Mouse (Mus musculus) ES-CJ7 (cell line): ENCODE results near the gene Trpv4.

Experiments
- DNase-seq: peaks from one replicate; pipeline ENCODE4 v3.0.0; 2011; ENCODE audit warnings: low read depth, low spot score

Trpv4 gene

GRCm38 (mm10) chr5:114590043-114590913, 67.9 kb downstream of the Trpv4 start:
- no peak for DNase-seq

- DNase-seq, result no peak
These were observed 68.8 kb downstream of the Trpv4 start for GRCm38 (mm10) chr5:114589454-114589853.

- no peak for DNase-seq
These were observed 69.2 kb downstream of the Trpv4 start for GRCm38 (mm10) chr5:114589026-114589425.

DNA sequence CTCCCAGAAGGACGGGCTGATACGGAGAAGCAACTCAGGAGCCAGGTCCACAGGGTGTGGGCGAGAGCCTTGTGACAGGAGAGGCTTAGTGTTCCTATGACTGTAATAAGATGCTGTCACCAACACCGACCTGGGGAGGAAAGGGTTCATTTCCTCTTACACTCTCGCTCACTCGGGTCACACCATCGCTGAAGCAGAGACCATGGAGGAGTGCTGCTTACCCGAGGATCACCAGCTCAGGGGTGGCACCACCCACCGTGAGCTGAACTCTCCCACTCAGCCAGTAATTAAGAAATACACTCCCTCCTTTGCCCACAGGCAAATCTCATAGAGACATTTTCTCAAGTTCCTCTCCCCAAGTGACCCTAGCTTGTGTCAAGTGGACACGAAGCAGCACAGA, 69.8 kb downstream of the Trpv4 start:
- no peak for DNase-seq

- DNase-seq, result peak; percentile 71
These were observed 70.3 kb downstream of the Trpv4 start for GRCm38 (mm10) chr5:114587908-114588307.

DNA sequence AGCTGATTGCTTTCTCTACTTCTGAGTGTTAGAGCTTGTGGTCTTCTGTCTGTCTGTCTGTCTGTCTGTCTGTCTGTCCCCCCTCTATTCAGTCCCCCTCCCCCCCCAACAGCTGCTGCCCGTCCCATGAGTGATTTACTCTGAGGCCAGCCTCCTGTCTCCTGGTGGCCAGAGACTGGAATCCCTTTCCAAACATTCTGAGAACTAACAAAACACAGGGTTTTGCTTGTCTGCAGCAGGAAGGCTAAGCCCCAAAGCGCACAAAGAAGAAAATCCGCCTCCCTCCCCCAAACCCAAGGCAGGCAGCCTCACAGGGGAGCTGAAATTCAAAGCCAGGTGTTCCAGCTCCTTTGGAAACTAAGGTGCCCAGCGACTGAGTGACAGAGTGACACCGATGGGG, 72.5 kb downstream of the Trpv4 start:
- DNase-seq, result no peak

- DNase-seq, result no peak
These were observed 73.7 kb downstream of the Trpv4 start for GRCm38 (mm10) chr5:114584293-114585104.

DNA sequence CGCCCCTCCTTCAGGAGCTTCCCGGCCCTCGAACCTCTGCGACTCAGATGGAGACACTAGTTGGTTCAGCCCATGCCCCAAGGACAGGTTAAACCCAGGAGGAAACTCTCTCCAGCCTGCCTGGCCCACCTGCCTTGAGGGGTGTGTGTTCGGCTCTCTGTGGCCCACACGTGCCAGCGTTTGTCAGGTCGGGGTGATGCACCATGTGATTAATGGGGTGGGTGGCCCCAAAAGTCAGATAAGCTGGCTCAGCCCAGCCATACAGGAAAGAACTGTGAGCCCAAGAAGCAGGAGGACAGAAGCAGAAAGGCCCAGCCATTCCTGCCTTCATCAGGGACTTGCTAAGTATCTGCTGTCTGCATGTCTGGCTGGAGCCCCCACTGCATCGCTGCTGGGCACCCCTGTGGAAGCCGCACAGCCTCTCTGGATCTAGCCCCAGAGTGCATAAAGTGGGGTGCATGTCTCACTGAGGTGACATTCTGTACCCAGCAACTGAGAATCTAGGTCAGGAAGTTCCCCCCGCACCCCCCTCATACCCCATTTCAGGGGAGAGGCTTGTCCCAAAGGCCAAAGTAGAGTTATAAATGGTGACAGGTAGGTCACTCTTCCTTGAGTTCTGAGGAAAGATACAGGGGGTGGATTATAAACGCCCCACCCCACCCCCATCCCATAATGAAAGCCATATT, 74.6 kb downstream of the Trpv4 start:
- no peak for DNase-seq

DNA sequence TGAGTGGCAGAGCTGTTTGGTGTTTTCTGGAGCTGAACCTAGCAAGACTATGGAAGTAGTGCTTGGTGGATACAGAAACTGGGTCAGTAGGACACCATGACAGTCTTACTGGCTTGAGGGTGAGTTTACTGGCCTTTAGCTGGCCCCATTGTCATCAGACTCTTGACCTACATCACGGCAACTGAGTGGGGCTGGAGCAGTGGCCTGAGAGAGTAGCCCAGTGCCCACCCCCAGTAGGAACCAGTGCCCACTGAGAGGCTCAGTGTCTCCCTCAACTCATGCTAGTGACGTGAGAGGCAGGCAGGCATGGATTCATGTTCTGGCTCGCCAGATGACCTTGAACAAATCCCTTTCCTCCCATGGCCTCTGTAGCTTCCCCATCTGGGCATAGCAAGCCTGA, 75.2 kb downstream of the Trpv4 start:
- DNase-seq, result no peak

- no peak for DNase-seq
These were observed 76.7 kb downstream of the Trpv4 start for GRCm38 (mm10) chr5:114581486-114581885.

DNA sequence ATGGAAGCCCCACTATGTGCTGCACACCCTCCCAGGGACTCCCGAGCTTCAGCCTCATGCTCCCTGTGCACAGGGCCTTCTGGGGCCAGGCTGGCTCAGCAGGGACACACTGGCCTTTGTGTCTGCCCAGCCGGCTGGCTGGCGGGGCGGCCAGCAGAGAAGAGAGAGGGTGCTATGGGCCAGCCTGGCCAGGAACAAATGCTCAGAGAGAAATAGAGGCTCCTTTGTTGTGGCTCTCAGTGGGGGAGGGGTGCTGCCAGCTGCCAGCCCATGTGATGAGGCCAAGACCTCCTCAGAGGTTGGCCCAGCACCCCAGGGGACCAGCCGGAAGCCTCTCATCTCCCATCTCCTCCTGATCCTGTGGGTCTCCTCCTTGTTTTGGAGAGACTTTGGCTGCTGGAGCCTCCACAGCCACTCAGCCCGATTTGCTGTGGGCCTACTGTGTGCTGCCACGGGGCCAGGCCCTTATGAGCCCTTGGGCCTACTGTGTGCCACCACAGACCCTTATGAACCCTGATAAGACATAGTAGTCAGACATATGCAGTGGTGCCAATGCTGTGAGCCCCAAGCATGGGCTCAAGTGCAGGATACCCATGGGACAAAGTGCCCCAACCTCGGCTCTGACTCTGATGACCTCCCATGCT, 78.4 kb downstream of the Trpv4 start:
- no peak for DNase-seq

GRCm38 (mm10) chr5:114578361-114578760, 79.9 kb downstream of the Trpv4 start:
- no peak for DNase-seq

DNA sequence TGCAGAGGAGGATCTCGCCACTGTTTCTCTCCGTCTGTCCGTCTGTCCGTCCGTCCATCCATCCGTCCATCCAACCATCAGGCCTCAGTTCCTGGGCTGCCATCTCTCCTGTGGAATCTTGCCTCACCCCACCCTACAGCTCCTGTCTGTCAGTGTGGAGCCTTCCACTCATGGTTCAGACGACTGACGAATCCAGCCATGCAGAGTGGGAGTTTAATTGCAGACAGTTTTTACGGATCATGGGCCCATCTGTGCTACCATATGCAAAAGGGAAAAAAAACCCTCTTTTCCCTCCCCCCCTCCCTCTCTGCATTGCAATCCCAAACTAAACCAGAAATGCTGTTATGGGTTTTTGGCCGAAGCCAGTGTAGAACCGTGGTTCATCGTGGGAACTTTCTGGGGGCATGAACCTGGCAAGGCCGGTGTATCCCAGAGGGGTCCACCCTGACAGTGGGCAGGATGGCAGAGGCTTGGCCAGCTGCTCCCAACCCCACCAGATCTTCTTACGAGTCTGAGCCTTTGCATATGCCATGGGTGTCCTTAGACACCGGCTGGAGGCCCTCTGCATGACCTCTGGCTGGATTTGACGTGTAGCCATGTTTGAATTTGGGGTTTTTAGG, 82.1 kb downstream of the Trpv4 start:
- no peak for DNase-seq

DNA sequence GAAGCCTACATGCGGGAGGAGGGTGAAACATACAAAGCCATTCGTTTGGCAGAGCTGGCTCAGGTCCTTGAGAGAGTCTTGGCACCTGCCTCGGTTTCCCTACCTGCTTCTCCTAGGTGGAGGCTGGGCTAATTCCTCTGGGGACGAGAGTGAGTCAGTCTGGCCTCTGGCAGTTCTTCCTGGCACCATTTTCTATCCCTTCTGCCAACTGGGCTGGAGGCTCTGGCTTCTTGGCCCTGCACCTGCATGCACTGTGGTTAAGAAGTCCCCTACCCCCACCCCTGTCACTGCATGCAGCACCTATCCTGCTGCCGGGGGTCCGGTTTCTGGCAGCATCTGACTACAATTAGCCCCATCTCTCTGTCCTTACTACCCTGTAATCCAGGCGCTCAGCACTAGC, 82.7 kb downstream of the Trpv4 start:
- DNase-seq, result no peak

GRCm38 (mm10) chr5:114575010-114575409, 83.2 kb downstream of the Trpv4 start:
- no peak for DNase-seq

- no peak for DNase-seq
These were observed 84.1 kb downstream of the Trpv4 start for GRCm38 (mm10) chr5:114573920-114574628.

DNA sequence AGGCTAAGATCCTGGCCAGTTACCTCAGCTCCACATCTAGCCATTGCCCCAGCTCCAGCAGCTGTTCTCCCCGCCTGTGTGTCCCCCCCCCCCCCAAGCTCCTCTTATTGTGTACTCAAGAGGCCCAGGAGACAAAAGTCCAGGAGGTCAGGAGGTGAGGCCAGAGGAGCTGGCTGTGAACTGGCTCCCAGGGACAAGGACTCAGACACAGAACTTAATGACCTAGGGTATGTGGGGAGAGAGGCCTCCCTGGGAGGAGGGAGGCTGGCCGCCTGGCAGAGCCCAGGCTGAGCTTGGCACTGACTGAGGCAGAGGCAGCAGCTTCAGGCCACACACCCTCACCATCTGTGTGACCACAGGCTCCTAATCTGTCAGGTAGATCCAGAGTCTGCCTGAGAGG, 85.2 kb downstream of the Trpv4 start:
- DNase-seq, result no peak
